Mouse (Mus musculus) lung, postnatal 0 days (tissue): ENCODE results near the gene Vav1.

Source experiments
- CTCF ChIP-seq: IDR thresholded peaks from 2 replicates; pipeline ENCODE4 v1.5.1; 2016; ENCODE audit warnings: antibody characterized with exemption, mild to moderate bottlenecking
- EP300 ChIP-seq: IDR thresholded peaks from 2 replicates; pipeline ENCODE4 v1.6.1; 2016; ENCODE audit warnings: antibody characterized with exemption, mild to moderate bottlenecking, control low read depth

DNA sequence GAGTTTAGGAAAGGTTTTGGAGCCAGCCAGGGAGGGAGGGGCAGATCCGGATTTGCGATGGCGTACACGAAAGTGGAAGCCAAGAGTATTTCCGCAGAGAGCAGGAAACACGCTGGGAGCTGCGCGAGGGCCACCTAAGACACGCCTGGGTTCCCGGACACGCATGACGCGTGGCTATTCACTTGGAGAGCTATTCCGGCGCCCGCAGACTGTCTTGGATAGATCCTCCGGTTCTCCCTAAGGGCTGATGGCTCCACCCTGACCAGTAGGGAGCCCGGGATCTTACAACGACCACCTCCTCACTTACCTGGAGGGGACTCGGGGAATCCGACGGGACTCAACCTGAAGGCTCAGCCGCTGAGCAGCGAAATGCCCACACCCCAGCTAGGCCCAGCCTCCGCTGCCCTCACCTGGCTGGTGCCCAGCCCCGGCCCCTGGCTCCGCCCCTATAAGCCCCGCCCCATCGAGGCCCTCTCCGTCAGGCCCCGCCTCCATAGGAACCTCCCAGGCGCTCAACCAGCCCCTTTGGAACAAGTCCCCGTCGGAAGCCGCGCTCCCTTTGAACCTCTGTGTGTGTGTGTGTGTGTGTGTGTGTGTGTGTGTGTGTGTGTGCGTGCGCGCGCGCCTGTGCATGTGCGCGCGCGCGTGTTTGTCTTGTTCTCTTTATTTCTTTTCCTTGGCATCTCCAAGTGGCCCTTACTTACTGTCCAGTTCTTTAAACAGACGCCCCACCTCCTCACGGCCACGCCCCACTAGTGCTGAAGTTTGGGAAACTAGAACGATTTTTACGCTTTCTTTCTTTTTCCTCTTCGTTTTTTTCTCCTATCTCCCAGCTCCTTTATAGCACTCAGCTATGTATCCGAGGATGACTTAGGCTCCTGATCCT is 3.5 kb upstream of the Vav1 start:
- TF ChIP-seq CTCF, result no peak
- no peak for TF ChIP-seq EP300
